Mouse (Mus musculus): Measurements from ENCODE around the gene Capn1. TPM values are rescaled to one million over a fixed set of nuclear protein-coding genes. Genes with fewer than 3 reads are reported as not detected.

Capn1 gene
- polyA plus RNA-seq, 1 experiment from 2014 or later, result 3.2 TPM

DNA sequence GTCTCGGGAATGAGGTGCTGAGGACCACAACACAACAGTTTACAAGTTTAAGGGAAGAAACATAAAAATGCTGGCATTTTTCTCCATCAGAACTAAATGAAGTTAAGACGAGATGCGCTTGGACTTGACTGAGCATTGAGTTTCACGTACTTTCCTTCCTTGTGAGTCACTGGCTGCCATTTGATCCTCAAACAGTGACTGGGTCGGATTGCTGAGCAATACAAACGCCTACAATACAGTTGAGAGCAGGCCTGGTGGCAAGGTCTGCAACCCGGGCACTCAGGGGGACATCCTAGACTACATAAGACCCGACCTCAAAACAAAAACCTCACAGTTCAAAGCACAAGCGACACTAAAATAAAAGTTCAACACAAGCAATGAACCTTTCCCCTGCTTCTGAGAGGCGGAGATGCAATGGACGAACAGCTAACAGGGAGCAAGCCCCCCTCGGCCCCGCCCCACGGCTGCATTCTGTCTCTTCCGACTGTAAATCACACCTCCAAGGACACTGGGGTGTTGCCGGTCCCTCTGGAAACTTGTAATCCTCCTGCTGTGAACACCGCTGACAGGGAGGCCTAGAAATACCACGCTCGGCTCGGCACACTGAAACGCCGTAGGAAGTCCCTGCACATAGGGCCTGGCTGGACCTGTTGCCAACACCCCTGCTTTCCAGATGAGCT is 61.5 kb downstream of the Capn1 start:
- 92% methylated on average over 22 of the region's 22 CpGs for WGBS
- Histone ChIP-seq H3K36me3 (ENCODE audit: control insufficient read depth, insufficient read depth, low read length) (0 out of 2 replicates have a peak, but pooled peaks cover 4% of the 10 kb centered on the region), H3K4me3 (ENCODE audit: low read depth, low read length) (no peak overlapping the region)

DNA sequence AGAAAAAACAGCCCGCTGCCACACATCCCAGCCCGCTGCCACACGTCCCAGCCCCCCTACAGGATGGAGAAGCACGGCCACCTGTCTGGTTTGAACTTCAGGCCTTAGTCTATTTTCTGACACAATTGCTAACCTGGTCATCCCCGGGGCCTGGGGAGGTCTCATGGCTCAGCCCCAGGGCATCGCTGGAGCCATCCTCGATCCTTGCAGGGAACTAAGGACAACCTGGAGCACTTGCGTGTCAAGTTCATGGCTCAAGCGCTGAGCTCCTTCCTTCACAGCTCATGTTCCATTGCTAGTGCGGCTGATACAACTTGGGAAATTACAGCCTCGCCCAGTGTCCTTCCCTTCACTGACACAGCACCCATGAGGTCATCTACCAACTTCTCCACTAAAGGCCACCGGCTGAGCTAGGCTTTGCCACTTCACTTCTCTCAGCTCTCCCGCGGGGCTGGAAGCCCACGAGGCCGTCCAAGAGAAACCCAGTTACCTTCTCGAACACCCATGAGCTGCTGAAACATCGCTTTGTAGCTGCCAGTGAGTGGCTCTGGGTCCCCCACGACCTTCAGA is 62.4 kb downstream of the Capn1 start:
- 0 out of 2 replicates have a peak, but pooled peaks cover 4% of the 10 kb centered on the region for H3K36me3 ChIP-seq (ENCODE audit: control insufficient read depth, insufficient read depth, low read length)

More for the DNA sequence above, 61.5 kb downstream of the Capn1 start:
- no peak for ATAC-seq
- no peak overlapping the region for H3K9ac ChIP-seq (ENCODE audit: low read depth, low read length)
- no peaks in the 10 kb centered on the region for H3K9me3 ChIP-seq (replicated peaks; ENCODE audit: control insufficient read depth, low read length, poor library complexity, severe bottlenecking)
- H3K27me3 ChIP-seq (ENCODE audit: control insufficient read depth, insufficient read depth, low read depth, low read length), result no peaks in the 10 kb centered on the region
- H3K27ac ChIP-seq (ENCODE audit: low read length), result no peak overlapping the region
- H3K4me2 ChIP-seq (ENCODE audit: low read length), result no peak overlapping the region
- H3K4me1 ChIP-seq (ENCODE audit: control insufficient read depth, insufficient read depth, low read length), result no peaks in the 10 kb centered on the region

DNA sequence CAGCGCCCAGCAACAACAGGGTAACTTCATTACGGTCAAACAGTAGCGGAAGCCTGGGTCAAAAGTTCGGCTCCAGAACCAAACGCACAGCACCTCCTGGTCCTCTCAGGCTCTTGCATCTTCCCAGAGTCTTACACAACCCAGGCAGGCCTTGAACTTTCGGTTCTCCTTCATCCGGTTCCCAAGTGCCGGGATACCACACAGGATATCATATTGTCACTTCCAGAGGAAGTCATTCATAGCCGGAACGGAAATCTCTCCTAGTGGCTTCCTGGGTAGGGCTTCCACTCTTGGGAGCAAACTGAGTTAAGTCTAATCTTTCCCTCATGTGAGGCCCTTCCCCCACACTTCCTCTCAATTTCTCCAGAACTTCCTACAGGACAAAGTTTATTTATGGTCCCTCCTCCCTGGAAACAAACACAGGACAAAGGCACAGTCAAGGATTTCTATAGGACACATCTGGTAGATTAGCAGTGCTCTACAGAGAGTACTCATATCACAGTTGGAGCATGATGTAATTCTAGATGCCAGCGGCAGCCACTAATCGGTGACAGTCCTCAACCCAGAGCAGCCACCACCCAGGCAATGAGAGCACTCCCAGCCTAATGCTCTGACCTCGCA is 63.5 kb downstream of the Capn1 start:
- H3K27ac ChIP-seq (ENCODE audit: low read length), result 0 out of 2 replicates have a peak overlapping the region, but pooled peaks have one; percentile 28
- H3K27me3 ChIP-seq (ENCODE audit: control insufficient read depth, insufficient read depth, low read depth, low read length), result no peaks in the 10 kb centered on the region
- H3K9ac ChIP-seq (ENCODE audit: low read depth, low read length), result no peak overlapping the region
- H3K4me3 ChIP-seq (ENCODE audit: low read depth, low read length), result no peak overlapping the region
- no peak overlapping the region for H3K4me2 ChIP-seq (ENCODE audit: low read length)
- no peaks in the 10 kb centered on the region for H3K4me1 ChIP-seq (ENCODE audit: control insufficient read depth, insufficient read depth, low read length)
- WGBS, result 84% methylated on average over 13 of the region's 13 CpGs
- no peak for ATAC-seq
- H3K9me3 ChIP-seq (replicated peaks; ENCODE audit: control insufficient read depth, low read length, poor library complexity, severe bottlenecking), result no peaks in the 10 kb centered on the region
- 0 out of 2 replicates have a peak, but pooled peaks cover 4% of the 10 kb centered on the region for H3K36me3 ChIP-seq (ENCODE audit: control insufficient read depth, insufficient read depth, low read length)

More for the DNA sequence above, 62.4 kb downstream of the Capn1 start:
- no peak overlapping the region for H3K4me2 ChIP-seq (ENCODE audit: low read length)
- H3K9ac ChIP-seq (ENCODE audit: low read depth, low read length), result no peak overlapping the region
- ATAC-seq, result no peak
- H3K27ac ChIP-seq (ENCODE audit: low read length), result no peak overlapping the region
- no peaks in the 10 kb centered on the region for H3K4me1 ChIP-seq (ENCODE audit: control insufficient read depth, insufficient read depth, low read length)
- WGBS, result 96% methylated on average over 19 of the region's 19 CpGs
- no peaks in the 10 kb centered on the region for H3K9me3 ChIP-seq (replicated peaks; ENCODE audit: control insufficient read depth, low read length, poor library complexity, severe bottlenecking)
- no peaks in the 10 kb centered on the region for H3K27me3 ChIP-seq (ENCODE audit: control insufficient read depth, insufficient read depth, low read depth, low read length)
- H3K4me3 ChIP-seq (ENCODE audit: low read depth, low read length), result no peak overlapping the region

DNA sequence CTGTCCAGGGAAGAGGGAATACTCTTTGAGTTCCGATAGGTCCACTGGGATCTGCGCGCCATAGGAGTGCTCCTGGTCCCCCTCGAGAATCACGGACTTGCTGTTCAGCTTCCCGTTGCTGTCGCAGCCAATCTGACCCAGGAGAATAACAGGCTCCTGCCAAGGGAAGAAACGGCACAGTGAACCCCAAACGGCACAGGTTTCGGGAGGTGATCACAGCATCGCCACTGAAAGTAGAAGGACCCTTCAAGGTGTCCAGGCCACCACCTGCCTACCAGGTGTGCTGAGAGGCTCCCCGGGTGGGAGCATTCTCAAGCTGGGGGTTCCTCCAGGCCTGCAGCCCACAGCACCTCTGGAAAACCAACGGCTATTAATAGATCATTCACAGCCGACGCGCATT is 64.1 kb downstream of the Capn1 start:
- no peak overlapping the region for H3K9ac ChIP-seq (ENCODE audit: low read depth, low read length)
- no peaks in the 10 kb centered on the region for H3K9me3 ChIP-seq (replicated peaks; ENCODE audit: control insufficient read depth, low read length, poor library complexity, severe bottlenecking)
- no peak overlapping the region for H3K27ac ChIP-seq (ENCODE audit: low read length)
- no peak for ATAC-seq
- H3K4me1 ChIP-seq (ENCODE audit: control insufficient read depth, insufficient read depth, low read length), result no peaks in the 10 kb centered on the region
- 0 out of 2 replicates have a peak, but pooled peaks cover 4% of the 10 kb centered on the region for H3K36me3 ChIP-seq (ENCODE audit: control insufficient read depth, insufficient read depth, low read length)
- 91% methylated on average over 16 of the region's 16 CpGs for WGBS
- no peaks in the 10 kb centered on the region for H3K27me3 ChIP-seq (ENCODE audit: control insufficient read depth, insufficient read depth, low read depth, low read length)
- no peak overlapping the region for H3K4me2 ChIP-seq (ENCODE audit: low read length)
- no peak overlapping the region for H3K4me3 ChIP-seq (ENCODE audit: low read depth, low read length)

DNA sequence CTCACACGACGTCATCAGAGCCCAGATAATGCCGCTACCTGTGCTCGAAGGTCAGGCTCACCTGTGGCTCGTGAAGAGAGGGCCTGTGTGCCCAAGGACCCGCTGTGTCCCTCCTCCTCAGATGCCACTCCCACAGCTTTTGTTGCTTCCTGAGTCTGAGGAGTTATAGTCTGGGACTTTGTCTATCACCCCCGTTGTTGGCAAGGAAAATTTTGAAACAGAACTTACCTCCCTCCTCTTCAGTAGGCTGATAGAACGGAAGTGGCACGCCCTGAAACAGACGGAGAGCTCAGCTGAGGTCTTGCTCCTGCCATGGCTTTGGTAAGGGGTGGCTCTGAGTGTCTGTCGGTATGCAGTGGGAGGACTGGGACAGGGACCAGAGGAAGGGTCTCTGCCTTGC is 65.5 kb downstream of the Capn1 start:
- no peaks in the 10 kb centered on the region for H3K4me1 ChIP-seq (ENCODE audit: control insufficient read depth, insufficient read depth, low read length)
- no peaks in the 10 kb centered on the region for H3K27me3 ChIP-seq (ENCODE audit: control insufficient read depth, insufficient read depth, low read depth, low read length)
- H3K4me3 ChIP-seq (ENCODE audit: low read depth, low read length), result no peak overlapping the region
- no peak overlapping the region for H3K9ac ChIP-seq (ENCODE audit: low read depth, low read length)
- H3K9me3 ChIP-seq (replicated peaks; ENCODE audit: control insufficient read depth, low read length, poor library complexity, severe bottlenecking), result no peaks in the 10 kb centered on the region
- H3K27ac ChIP-seq (ENCODE audit: low read length), result no peak overlapping the region
- no peak for ATAC-seq
- 0 out of 2 replicates have a peak, but pooled peaks cover 4% of the 10 kb centered on the region for H3K36me3 ChIP-seq (ENCODE audit: control insufficient read depth, insufficient read depth, low read length)
- WGBS, result 93% methylated on average over 11 of the region's 11 CpGs
- H3K4me2 ChIP-seq (ENCODE audit: low read length), result no peak overlapping the region

DNA sequence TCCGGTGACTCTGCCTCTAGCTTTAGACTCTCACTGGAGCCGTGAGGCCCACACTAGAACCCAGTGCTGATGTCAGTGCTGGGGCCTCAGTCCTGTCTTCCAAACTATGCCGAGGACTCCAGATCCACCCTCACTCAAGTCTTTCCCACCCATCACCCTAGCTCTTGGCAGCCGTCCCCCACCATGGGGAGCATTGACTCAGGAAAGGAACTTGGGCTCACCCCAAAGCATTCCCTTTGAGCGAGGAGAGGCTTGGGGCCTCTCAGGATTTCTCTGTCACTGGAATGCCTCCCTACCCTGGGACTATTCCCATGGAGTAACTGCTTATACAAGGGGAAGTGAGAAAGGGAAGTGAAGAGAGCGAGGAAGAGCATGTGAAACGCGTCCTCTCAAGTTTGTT is 69.8 kb downstream of the Capn1 start:
- H3K9ac ChIP-seq (ENCODE audit: low read depth, low read length), result no peak overlapping the region; the same call in 1 of the 2 replicates
- peaks cover 4% of the 10 kb centered on the region; the same call in 1 of the 2 replicates for H3K36me3 ChIP-seq (ENCODE audit: control insufficient read depth, insufficient read depth, low read length)
- WGBS, result 85% methylated on average over 8 of the region's 8 CpGs
- H3K4me2 ChIP-seq (ENCODE audit: low read length), result no peak overlapping the region
- H3K9me3 ChIP-seq (replicated peaks; ENCODE audit: control insufficient read depth, low read length, poor library complexity, severe bottlenecking), result no peaks in the 10 kb centered on the region
- H3K4me1 ChIP-seq (ENCODE audit: control insufficient read depth, insufficient read depth, low read length), result no peaks in the 10 kb centered on the region
- no peaks in the 10 kb centered on the region for H3K27me3 ChIP-seq (ENCODE audit: control insufficient read depth, insufficient read depth, low read depth, low read length)
- H3K27ac ChIP-seq (ENCODE audit: low read length), result no peak overlapping the region
- H3K4me3 ChIP-seq (ENCODE audit: low read depth, low read length), result no peak overlapping the region
- no peak for ATAC-seq

DNA sequence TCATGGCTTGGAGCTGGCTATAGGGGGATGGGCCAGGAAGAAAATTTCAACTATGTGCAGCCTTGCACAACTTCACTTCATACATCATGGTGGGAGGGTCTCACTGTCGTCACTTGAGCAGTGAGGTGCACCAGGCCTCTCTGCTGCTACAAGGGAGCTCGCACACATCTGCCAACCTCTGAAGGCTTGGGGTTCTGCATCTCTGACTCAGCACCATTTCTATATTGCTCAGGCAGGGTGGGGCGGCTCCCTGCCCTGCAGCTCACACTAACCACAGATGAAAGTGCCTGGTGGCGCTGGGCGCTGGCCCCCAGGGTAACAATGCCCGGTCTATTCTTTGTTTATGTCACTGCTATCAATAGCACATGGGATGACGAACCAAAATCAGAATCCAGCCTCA is 70.7 kb downstream of the Capn1 start:
- no peaks in the 10 kb centered on the region for H3K27me3 ChIP-seq (ENCODE audit: control insufficient read depth, insufficient read depth, low read depth, low read length)
- ATAC-seq, result no peak
- no peak overlapping the region for H3K27ac ChIP-seq (ENCODE audit: low read length)
- no peak overlapping the region for H3K4me2 ChIP-seq (ENCODE audit: low read length)
- H3K9ac ChIP-seq (ENCODE audit: low read depth, low read length), result no peak overlapping the region
- H3K36me3 ChIP-seq (ENCODE audit: control insufficient read depth, insufficient read depth, low read length), result peaks cover 2% of the 10 kb centered on the region; the same call in 1 of the 2 replicates
- 86% methylated on average over 7 of the region's 7 CpGs for WGBS
- H3K4me3 ChIP-seq (ENCODE audit: low read depth, low read length), result no peak overlapping the region
- H3K4me1 ChIP-seq (ENCODE audit: control insufficient read depth, insufficient read depth, low read length), result no peaks in the 10 kb centered on the region; the same call in 1 of the 2 replicates
- no peaks in the 10 kb centered on the region for H3K9me3 ChIP-seq (replicated peaks; ENCODE audit: control insufficient read depth, low read length, poor library complexity, severe bottlenecking)

DNA sequence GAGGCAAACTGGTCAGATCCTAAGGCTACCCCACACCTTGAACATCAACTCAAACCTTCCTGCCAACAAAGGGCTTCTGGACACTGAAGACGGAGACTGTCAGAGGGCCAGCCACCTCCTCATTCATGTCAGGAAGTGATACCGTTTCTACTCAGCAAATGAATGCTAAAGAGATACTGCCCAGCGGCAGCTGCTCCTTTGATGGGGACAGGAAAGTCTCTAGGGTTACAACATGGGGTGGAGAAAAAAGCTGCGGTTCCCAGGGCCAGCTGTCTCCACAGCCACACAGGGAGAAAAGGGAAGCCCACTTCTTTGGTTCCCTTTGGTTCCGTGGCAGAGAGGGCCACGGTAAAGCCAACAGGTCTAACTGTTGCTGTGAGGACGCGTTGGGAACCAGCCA is 71.6 kb downstream of the Capn1 start:
- WGBS, result 76% methylated on average over 8 of the region's 8 CpGs
- no peak for ATAC-seq
- no peak overlapping the region for H3K27ac ChIP-seq (ENCODE audit: low read length)
- no peak overlapping the region for H3K9ac ChIP-seq (ENCODE audit: low read depth, low read length)
- no peaks in the 10 kb centered on the region; the same call in 1 of the 2 replicates for H3K36me3 ChIP-seq (ENCODE audit: control insufficient read depth, insufficient read depth, low read length)
- no peaks in the 10 kb centered on the region for H3K27me3 ChIP-seq (ENCODE audit: control insufficient read depth, insufficient read depth, low read depth, low read length)
- no peak overlapping the region for H3K4me3 ChIP-seq (ENCODE audit: low read depth, low read length)
- H3K4me1 ChIP-seq (ENCODE audit: control insufficient read depth, insufficient read depth, low read length), result no peaks in the 10 kb centered on the region; the same call in 1 of the 2 replicates
- H3K9me3 ChIP-seq (replicated peaks; ENCODE audit: control insufficient read depth, low read length, poor library complexity, severe bottlenecking), result no peaks in the 10 kb centered on the region
- H3K4me2 ChIP-seq (ENCODE audit: low read length), result no peak overlapping the region

DNA sequence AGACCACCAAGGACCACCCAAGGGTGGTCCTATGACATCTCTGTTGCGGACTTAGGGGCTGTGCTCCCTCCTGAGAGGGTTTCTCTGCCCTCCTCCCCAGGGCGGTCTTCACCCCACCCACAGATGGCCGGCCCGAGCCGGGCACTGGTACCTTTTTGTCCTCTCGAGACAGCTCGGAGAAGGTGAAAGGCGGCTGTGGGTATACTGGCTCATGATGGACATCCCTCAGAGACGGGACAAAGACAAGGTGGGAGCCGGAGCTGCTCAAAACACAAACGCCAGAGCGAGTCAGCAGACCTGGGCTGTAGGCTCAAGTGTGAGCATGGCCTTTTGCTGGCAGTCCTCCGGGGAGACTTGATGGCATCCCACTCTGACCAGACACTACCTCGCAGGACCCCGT is 72.3 kb downstream of the Capn1 start:
- no peak for ATAC-seq
- H3K36me3 ChIP-seq (ENCODE audit: control insufficient read depth, insufficient read depth, low read length), result no peaks in the 10 kb centered on the region; the same call in 1 of the 2 replicates
- H3K9ac ChIP-seq (ENCODE audit: low read depth, low read length), result no peak overlapping the region
- no peak overlapping the region for H3K4me3 ChIP-seq (ENCODE audit: low read depth, low read length)
- no peaks in the 10 kb centered on the region for H3K27me3 ChIP-seq (ENCODE audit: control insufficient read depth, insufficient read depth, low read depth, low read length)
- H3K27ac ChIP-seq (ENCODE audit: low read length), result no peak overlapping the region
- no peak overlapping the region for H3K4me2 ChIP-seq (ENCODE audit: low read length)
- WGBS, result 92% methylated on average over 15 of the region's 15 CpGs
- no peaks in the 10 kb centered on the region; the same call in 1 of the 2 replicates for H3K4me1 ChIP-seq (ENCODE audit: control insufficient read depth, insufficient read depth, low read length)
- H3K9me3 ChIP-seq (replicated peaks; ENCODE audit: control insufficient read depth, low read length, poor library complexity, severe bottlenecking), result no peaks in the 10 kb centered on the region

Data from midbrain, embryonic 16.5 days (tissue).